Mouse (Mus musculus) MEL (cell line): Measurements from ENCODE around the gene Vegfa. TPM values are rescaled to one million over a fixed set of nuclear protein-coding genes. Genes with fewer than 3 reads are reported as not detected.
A peak's percentile ranks its signal among the peaks of the same experiment; 100 is the strongest.

Experiments used
- DNase-seq: peaks from one replicate; pipeline ENCODE4 v3.0.0; 2011; ENCODE audit warnings: low read depth, low spot score
- H3K27ac ChIP-seq: 2 replicates; pipeline ENCODE4 v1.5.1; 2012; ENCODE audit warnings: low read depth, mild to moderate bottlenecking, control low read depth, low read length, moderate library complexity; ENCODE audit not compliant: control insufficient read depth
- H3K27me3 ChIP-seq, 2 experiments: fragments of 150-350 bp in 1 of 2; sonication (generic) in 1 of 2; 2 replicates each; pipeline ENCODE4 v1.6.1; 2012; ENCODE audit warnings: low read length in 2 of 2, mild to moderate bottlenecking in 2 of 2, improper control_type of control experiment in 1 of 2, moderate library complexity in 1 of 2; ENCODE audit not compliant: insufficient read depth in 2 of 2, control insufficient read depth in 1 of 2
- H3K36me3 ChIP-seq, 2 experiments: 2 replicates each; pipeline ENCODE4 v1.6.1; 2012 to 2014; ENCODE audit warnings: low read length in 2 of 2, improper control_type of control experiment in 1 of 2, inconsistent platforms in 1 of 2, mild to moderate bottlenecking in 1 of 2; ENCODE audit not compliant: insufficient read depth in 2 of 2, control insufficient read depth in 1 of 2
- H3K4me1 ChIP-seq, 2 experiments: fragments of 150-350 bp in 1 of 2; sonication (generic) in 1 of 2; 2 replicates each; pipeline ENCODE4 v1.6.1; 2012; ENCODE audit warnings: low read length in 2 of 2, improper control_type of control experiment in 1 of 2, mild to moderate bottlenecking in 1 of 2; ENCODE audit not compliant: insufficient read depth in 2 of 2, control insufficient read depth in 1 of 2
- H3K4me3 ChIP-seq, 2 experiments: fragments of 150-350 bp in 1 of 2; sonication (generic) in 1 of 2; 2 replicates each; pipeline ENCODE4 v1.5.1; 2012; ENCODE audit warnings: low read depth in 2 of 2, low read length in 2 of 2, mild to moderate bottlenecking in 2 of 2, moderate library complexity in 2 of 2, control low read depth in 1 of 2, improper control_type of control experiment in 1 of 2; ENCODE audit not compliant: control insufficient read depth in 1 of 2, insufficient read depth in 1 of 2
- H3K79me2 ChIP-seq: 2 replicates; pipeline ENCODE4 v1.6.1; 2012; ENCODE audit warnings: mild to moderate bottlenecking, low read length, moderate library complexity; ENCODE audit not compliant: control insufficient read depth, poor library complexity, insufficient read depth
- H3K9ac ChIP-seq: 2 replicates; pipeline ENCODE4 v1.6.1; 2012; ENCODE audit warnings: low read depth, mild to moderate bottlenecking, control low read depth, low read length, moderate library complexity; ENCODE audit not compliant: control insufficient read depth, poor library complexity, severe bottlenecking
- H3K9me3 ChIP-seq: fragments of 150-350 bp; sonication (generic); replicated peaks from 2 replicates; pipeline ENCODE4 v1.6.1; 2012; ENCODE audit warnings: mild to moderate bottlenecking, low read length, improper control_type of control experiment, moderate library complexity; ENCODE audit not compliant: insufficient read depth
- BHLHE40 ChIP-seq: IDR thresholded peaks from 2 replicates; pipeline ENCODE4 v1.6.1; 2012; ENCODE audit warnings: low read depth, mild to moderate bottlenecking, inconsistent platforms, low read length, improper control_type of control experiment, borderline replicate concordance
- CHD2 ChIP-seq: IDR thresholded peaks from 2 replicates; pipeline ENCODE4 v1.6.1; 2011; ENCODE audit warnings: low read length, improper control_type of control experiment
- ETS1 ChIP-seq: IDR thresholded peaks from 2 replicates; pipeline ENCODE4 v1.6.1; 2012; ENCODE audit warnings: low read depth, mild to moderate bottlenecking, inconsistent platforms, low read length, improper control_type of control experiment, moderate library complexity
- GABPA ChIP-seq: IDR thresholded peaks from 2 replicates; pipeline ENCODE4 v1.6.1; 2012; ENCODE audit warnings: low read depth, mild to moderate bottlenecking, inconsistent platforms, low read length, improper control_type of control experiment, moderate library complexity
- HCFC1 ChIP-seq: IDR thresholded peaks from 2 replicates; pipeline ENCODE4 v1.6.1; 2012; ENCODE audit warnings: low read depth, mild to moderate bottlenecking, inconsistent platforms, low read length, improper control_type of control experiment, moderate library complexity
- JUND ChIP-seq: IDR thresholded peaks from 2 replicates; pipeline ENCODE4 v1.6.1; 2011; ENCODE audit warnings: low read depth, mild to moderate bottlenecking, improper control_type of control experiment, low read length
- KAT2A ChIP-seq: conservative IDR thresholded peaks from 2 replicates; pipeline ENCODE4 v1.6.1; 2012; ENCODE audit warnings: low read depth, low read length, improper control_type of control experiment, inconsistent platforms
- MAX ChIP-seq: IDR thresholded peaks from 2 replicates; pipeline ENCODE4 v1.6.1; 2011; ENCODE audit warnings: low read length, improper control_type of control experiment
- MAZ ChIP-seq: IDR thresholded peaks from 2 replicates; pipeline ENCODE4 v1.6.1; 2012; ENCODE audit warnings: low read depth, mild to moderate bottlenecking, inconsistent platforms, low read length, improper control_type of control experiment
- MEF2A ChIP-seq: IDR thresholded peaks from 2 replicates; pipeline ENCODE4 v1.6.1; 2014; ENCODE audit warnings: low read depth, mild to moderate bottlenecking, inconsistent platforms, low read length, improper control_type of control experiment; ENCODE audit not compliant: poor library complexity, insufficient replicate concordance, severe bottlenecking; ENCODE audit errors: extremely low read depth
- MYC ChIP-seq: IDR thresholded peaks from 2 replicates; pipeline ENCODE4 v1.6.1; 2011; ENCODE audit warnings: low read depth, mild to moderate bottlenecking, low read length, improper control_type of control experiment, moderate library complexity
- POLR2AphosphoS2 ChIP-seq: IDR thresholded peaks from 2 replicates; pipeline ENCODE4 v1.6.1; 2011; ENCODE audit warnings: low read length, improper control_type of control experiment
- RAD21 ChIP-seq: IDR thresholded peaks from 2 replicates; pipeline ENCODE4 v1.6.1; 2011; ENCODE audit warnings: mild to moderate bottlenecking, low read depth, low read length, improper control_type of control experiment
- RCOR1 ChIP-seq: IDR thresholded peaks from 2 replicates; pipeline ENCODE4 v1.6.1; 2012; ENCODE audit warnings: low read depth, mild to moderate bottlenecking, inconsistent platforms, low read length, improper control_type of control experiment
- SMC3 ChIP-seq: IDR thresholded peaks from 2 replicates; pipeline ENCODE4 v1.6.1; 2011; ENCODE audit warnings: low read depth, low read length, improper control_type of control experiment
- TAL1 ChIP-seq: IDR thresholded peaks from 2 replicates; pipeline ENCODE4 v1.6.1; 2012; ENCODE audit warnings: mild to moderate bottlenecking, inconsistent platforms, low read length, moderate library complexity, mixed read lengths
- TBP ChIP-seq: IDR thresholded peaks from 2 replicates; pipeline ENCODE4 v1.8.0; 2011; ENCODE audit warnings: low read depth, low read length, improper control_type of control experiment
- TCF12 ChIP-seq: IDR thresholded peaks from 2 replicates; pipeline ENCODE4 v1.6.1; 2014; ENCODE audit warnings: low read depth, mild to moderate bottlenecking, inconsistent platforms, low read length, improper control_type of control experiment, moderate library complexity
- UBTF ChIP-seq: IDR thresholded peaks from 2 replicates; pipeline ENCODE4 v1.6.1; 2012; ENCODE audit warnings: low read depth, mild to moderate bottlenecking, inconsistent platforms, low read length, improper control_type of control experiment, moderate library complexity, borderline replicate concordance; ENCODE audit not compliant: insufficient read depth
- USF1 ChIP-seq: IDR thresholded peaks from 2 replicates; pipeline ENCODE4 v1.6.1; 2014; ENCODE audit warnings: low read depth, mild to moderate bottlenecking, inconsistent platforms, low read length, improper control_type of control experiment, moderate library complexity
- ZC3H11A ChIP-seq: IDR thresholded peaks from 2 replicates; pipeline ENCODE4 v1.6.1; 2012; ENCODE audit warnings: low read depth, mild to moderate bottlenecking, inconsistent platforms, low read length, improper control_type of control experiment
- ZMIZ1 ChIP-seq: IDR thresholded peaks from 2 replicates; pipeline ENCODE4 v1.6.1; 2012; ENCODE audit warnings: low read depth, mild to moderate bottlenecking, inconsistent platforms, low read length, improper control_type of control experiment, moderate library complexity
- ZNF384 ChIP-seq: IDR thresholded peaks from 2 replicates; pipeline ENCODE4 v1.6.1; 2012; ENCODE audit warnings: low read depth, mild to moderate bottlenecking, inconsistent platforms, low read length, improper control_type of control experiment
- polyA plus RNA-seq, 2 experiments: library from polyadenylated mRNA; stranded (reverse) in 1 of 2; unstranded in 1 of 2; fragments of >175 nt in 1 of 2; fragments of >200 nt in 1 of 2; gene quantifications; 2 replicates each; pipeline versions ENCODE4 v1.2.1 to v1.2.4; 2012; ENCODE audit warnings: low replicate concordance in 2 of 2, low read depth in 1 of 2; ENCODE audit not compliant: insufficient read length in 2 of 2, insufficient read depth in 1 of 2, missing spikeins in 1 of 2
- total RNA-seq: library from RNA; depleted of rRNA; stranded (reverse); fragments of 300-350 nt; gene quantifications from 2 replicates; pipeline ENCODE4 v1.2.3, GENCODE M21; 2012

Gene Vegfa
- total and polyA plus RNA-seq, 3 experiments = 16.1 to 38.6 TPM; not detected in 1

DNA sequence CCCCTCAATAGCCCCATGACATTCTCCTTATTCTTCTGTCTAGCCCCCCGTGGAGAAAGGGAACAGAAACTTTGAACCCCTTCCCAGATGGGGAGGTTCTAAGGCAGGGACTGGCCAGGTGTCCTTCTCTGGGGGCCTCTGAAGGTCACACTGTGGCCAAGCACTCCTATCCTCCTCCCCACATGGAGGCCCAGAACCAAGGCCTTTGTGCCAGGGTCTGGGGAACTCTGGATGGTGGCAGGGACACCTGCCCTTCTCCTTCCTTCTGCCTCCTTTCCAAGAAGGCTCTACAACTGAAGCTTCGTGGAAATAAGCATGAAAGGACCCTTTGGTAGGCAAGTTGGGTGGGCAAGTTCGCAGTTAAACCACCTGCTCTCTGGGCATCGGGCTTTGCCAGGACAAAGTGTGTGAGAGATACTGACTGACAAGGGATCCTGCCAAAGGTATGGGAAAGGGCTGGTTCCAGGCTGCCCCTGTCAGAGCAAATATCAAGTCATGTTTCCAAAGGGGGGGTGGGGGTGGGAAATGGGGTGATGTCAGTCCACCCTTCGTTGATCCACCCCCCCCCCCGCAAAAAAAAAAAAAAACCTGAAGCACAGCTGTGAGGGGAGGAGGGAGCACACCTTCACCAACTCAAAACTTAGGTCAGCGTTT is 2.5 kb downstream of the Vegfa start (continued):
- TF ChIP-seq POLR2AphosphoS2 = no peak
- TF ChIP-seq JUND = no peak
- TF ChIP-seq RCOR1 = no peak
- TF ChIP-seq RAD21 = no peak
- no peak for TF ChIP-seq ZC3H11A
- peak; percentile 81 for TF ChIP-seq ZNF384

- Histone ChIP-seq H3K4me3 (peak overlapping the region; percentile 96 to 97), H3K27me3 (no peaks in the 10 kb centered on the region), H3K79me2 (peaks cover 46% of the 10 kb centered on the region), H3K9ac (peak overlapping the region; percentile 99), H3K4me1 (peaks cover 0 to 8% of the 10 kb centered on the region in 2 experiments; a peak in 2 of 4 replicates), H3K27ac (no peak overlapping the region), H3K36me3 (peaks cover 4 to 15% of the 10 kb centered on the region in 2 experiments), H3K9me3 (no peaks in the 10 kb centered on the region)
- TF ChIP-seq HCFC1 = no peak
- no peak for TF ChIP-seq ETS1
- TF ChIP-seq UBTF = no peak
- no peak for TF ChIP-seq CHD2
- TF ChIP-seq USF1 = no peak
- no peak for TF ChIP-seq TAL1
- no peak for TF ChIP-seq BHLHE40
- no peak for TF ChIP-seq RCOR1
- no peak for TF ChIP-seq TCF12
- TF ChIP-seq MAZ = no peak
- no peak for TF ChIP-seq TBP
- no peak for TF ChIP-seq MYC
- no peak for TF ChIP-seq ZNF384
- TF ChIP-seq KAT2A = no peak
- TF ChIP-seq MEF2A = no peak
- no peak for TF ChIP-seq ZMIZ1
- TF ChIP-seq SMC3 = no peak
- no peak for TF ChIP-seq MAX
- no peak for TF ChIP-seq GABPA
- no peak for DNase-seq
These were observed 3.1 kb downstream of the Vegfa start for GRCm38 (mm10) chr17:46029052-46029553.
